Mouse (Mus musculus) retina, postnatal 7 days (tissue): ENCODE results near the gene Entpd3.

Experiments
- DNase-seq: peaks from one replicate; pipeline ENCODE4 v3.0.0-alpha.2; 2012; ENCODE audit warnings: low read depth, low spot score

Entpd3 gene

DNA sequence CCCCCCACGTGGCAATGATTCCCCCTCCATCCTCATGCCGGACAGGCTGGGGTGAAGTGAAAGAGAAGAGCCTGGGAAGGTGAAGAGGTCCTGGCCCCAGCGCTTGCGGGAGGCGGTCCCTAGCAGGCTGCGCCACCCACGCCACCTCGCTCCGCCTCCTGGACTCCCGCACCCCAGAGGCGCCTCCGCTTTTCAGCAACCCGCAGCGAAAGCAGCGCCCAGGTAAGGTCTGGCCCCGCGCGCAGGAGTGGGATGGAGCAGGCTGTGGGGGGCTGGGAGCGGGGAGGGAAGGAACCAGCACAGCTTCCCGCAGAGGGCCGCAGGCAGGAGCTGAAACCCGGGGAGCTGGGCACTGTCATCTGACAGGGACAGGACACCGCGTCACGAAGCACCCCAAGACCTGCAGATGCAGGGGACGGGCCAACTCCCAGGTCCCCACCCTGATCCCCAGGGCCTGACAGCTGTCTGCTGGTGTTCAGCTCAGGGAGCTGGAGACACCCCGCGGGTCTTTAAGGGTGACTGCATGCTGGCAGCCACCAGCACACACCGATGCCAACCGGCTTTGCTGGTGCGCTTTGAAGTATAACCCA, at the start of gene Entpd3:
Gene Entpd3, plus strand, starts transcription at position 157 of the 590 bp plus-strand sequence.
- no peak for DNase-seq

DNA sequence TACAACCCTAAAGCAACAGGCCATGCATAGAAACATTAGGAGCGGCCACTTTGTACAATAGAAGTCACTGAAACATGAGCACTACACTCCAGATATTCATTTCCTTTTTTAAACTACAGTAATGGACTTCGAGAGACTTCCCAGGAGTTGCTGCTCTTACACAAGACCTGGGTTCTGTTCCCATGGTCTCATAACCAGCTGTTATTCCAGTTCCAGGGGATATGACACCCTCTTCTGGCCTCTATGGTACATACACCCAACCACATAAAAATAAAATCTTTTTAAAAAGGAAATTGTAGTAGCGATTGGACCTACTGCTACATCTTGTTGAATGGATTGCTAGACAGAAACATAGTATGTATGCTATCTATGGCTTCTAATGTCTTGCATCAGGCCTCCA, 48.1 kb upstream of the Entpd3 start:
- DNase-seq = no peak

DNA sequence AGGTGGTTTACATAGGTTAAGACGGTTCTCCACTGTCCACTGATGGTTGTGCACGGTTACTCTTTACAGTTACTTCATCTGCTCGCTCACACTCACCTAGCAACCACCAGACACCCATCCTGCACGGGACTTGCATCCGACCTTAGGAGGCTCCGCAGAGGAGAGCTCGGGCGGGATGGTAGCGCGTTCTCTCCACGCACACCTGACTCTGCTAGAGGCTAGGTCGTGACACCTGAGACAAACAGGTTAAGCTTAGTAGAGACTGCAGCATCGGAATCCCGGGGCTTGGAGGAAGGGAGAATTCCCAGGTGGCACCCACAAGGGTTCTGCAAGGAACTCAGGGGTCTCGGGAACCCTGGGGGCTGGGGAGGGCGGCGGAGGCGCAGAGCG, 47.6 kb upstream of the Entpd3 start, which contains the start of gene Eif1b:
Gene Eif1b, plus strand, starts transcription at position 223 of the 390 bp plus-strand sequence.
- DNase-seq = no peak

DNA sequence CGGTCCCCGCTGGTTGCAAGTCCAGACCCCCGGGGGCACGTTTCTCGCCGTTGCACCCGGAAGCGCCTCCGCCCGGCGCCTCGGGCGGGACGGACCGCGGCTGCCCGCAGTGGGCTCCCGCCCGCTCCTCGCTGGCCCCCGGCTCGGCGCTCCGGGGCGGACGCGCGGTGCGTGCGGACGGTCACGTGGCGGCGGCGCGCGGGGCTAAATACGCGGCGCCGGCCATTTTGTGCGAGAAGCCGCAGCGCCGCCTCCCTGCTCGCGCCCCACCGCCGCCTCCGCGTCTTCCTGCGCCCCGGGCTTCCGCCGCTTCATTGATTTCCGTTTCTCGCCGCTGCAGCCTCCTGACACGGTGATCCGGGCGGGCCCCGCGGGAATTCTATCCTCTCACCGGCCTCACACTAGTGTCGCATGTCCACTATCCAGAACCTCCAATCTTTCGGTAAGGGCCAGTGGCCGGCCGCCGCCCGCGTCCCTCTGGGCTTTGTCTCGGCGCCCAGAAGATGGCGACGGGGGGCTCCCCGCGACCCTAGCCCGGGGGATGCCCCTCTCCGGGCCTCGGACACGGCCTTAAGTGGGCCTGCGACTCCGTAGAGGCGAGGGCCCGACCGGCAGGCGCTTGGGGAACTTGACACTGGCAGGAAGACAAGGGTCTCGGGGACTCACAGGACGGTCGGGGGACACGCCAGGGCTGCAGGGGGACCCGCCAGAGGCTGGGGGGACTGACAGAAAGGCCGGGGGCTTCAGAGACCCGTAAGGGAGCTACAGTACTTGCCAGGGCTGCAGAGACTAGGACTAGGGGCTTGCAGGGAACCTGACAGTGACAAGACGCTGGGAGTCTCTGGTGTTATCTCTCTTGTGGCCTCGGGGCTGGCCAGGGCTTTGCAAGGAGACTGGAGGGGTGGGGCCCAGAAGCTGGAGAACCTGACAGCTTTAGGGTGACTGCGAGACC, 46.9 kb upstream of the Entpd3 start:
- peak; percentile 72 for DNase-seq

DNA sequence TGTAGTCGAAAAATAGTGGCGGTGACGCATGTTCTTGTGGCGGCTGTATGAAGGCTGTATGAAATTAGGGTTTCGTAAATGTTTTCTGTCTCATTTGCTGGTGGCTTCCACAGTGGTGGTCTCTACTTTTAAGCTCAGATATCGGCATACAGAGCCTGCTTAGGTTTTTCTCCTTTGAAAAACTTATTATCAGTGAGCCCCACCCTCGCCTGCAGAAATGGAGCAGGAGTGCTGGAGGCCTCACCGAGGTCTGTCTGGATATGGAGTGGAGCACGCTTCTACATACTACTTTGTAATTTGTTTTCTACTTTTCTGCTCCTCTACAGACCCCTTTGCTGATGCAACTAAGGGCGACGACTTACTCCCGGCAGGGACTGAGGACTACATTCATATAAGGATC, 45.8 kb upstream of the Entpd3 start:
- DNase-seq = no peak

DNA sequence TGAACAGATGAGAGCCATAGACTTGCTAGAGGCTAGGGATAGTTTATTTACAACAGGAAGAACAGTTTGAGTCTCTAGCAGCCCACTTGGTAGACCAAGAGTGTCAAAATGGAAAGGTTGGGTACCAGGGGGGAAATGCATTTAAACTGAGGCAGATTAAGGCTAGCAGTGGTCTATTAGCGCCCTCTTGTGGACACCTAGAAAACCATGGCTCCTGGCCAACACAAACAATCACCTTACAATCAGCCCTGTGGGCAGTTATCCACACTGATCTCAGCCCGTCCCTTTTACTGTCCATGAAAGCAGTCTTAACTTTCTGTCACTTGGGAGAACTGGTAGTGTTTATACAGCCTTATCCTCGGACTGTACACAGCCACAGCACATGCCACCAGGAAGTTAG, 42.9 kb upstream of the Entpd3 start:
- peak; percentile 68 for DNase-seq

DNA sequence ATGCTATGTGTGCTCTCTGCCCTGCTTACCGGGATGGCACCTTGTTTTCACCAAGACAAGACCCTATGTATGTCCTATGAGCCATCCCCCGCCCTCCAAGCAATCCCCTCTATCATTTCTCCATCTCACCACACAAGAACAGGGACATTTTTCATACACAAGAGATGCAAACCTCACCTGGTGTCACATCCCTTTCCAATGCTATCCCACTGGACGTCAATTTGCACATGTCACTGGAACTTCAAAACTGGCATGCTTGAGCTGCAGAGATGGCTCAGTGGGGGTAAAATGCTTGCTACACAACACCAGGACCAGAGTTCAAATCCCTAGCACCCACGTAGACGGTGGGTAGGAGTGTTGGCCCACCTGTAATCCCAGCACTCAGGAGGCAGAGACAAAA, 41.6 kb upstream of the Entpd3 start:
- no peak for DNase-seq

DNA sequence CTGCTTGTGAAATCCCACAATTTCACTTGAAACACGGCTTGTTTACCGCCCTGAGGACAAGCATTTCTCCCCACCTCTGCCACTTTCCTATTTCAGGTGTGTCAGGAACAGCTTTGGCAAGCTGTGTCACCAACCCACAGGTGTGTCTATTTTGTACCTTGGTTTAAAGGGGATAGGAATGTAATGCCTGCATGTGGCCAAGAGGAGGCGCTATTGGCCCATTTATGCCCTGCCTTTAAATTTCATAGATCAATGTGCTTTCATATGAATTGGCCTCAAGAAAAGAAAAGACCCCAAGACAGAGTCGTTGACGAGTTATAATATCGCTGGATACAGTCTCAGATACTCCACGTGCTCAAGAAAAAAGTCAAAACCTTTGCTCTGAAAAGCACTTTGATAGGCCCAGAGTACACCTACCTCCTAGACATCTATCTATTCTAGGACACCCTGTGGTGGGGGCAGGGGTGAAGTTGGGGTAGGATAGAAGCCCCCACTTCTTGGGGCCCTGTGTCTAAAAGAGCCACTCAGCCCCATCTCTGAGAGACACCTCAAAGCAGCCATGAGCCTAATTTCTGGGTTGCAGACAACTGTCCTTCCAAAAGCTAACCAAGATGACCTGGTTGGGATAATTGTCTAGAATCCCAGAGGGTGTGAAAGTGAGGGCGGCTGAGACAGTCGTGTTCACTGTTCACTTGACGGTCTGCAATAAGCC, 38.3 kb upstream of the Entpd3 start:
- DNase-seq = no peak

DNA sequence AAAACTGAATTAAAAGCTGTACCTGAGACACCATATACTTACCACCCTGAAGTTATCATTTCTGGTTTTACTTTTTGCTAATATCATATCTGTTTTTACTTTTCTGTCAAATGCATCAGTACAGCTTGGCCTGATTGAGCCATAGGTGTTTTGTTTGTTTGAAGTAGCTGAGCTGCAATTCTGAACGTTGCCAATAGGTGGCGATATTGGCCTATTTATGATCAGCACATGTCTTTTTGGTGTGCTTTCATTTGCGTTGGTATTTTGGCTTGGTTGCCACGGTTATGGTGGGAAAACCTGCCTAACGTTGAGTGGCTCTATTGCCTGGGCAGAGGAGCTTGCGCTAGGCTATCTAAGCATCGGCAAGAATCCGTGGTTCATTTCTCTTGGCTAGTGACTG, 37.6 kb upstream of the Entpd3 start:
- peak; percentile 69 for DNase-seq

DNA sequence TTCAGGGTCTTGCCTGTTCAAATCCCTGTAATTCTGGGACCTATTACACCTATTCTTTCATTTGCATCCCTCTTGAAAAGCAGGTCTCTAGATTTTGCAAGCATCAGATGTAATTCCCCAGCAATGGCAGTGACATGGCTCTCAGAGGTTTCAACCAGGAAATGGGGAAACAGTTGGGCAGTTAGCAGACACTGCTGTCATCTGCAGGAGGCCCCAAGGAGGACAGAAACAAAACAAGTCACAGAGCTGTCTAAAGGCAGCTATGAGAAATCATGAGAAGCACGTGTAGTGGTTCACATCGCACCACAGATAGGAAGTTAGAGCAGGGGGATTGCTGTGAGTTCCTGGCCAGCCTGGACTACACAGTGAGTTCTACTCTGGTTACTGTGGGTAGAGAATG, 35.2 kb upstream of the Entpd3 start:
- DNase-seq = no peak

DNA sequence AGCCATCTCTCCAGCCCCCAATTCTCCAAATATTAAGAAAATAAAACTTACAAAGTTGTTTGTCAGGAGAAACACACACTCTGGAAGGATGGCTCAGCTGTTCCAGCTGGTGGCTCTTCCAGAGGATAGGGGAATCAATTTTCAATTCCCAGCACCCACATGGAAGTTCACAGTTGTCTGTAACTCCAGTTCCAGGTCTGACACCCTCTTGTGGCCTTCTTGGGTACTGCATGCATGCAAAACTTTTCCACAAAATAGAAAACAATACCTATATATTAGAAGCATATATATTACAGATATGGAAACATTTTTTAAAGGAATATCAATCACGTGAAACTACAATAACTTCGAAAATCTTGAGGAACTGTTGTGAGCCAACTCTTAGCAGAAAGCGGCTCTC, 27.8 kb upstream of the Entpd3 start:
- no peak for DNase-seq

DNA sequence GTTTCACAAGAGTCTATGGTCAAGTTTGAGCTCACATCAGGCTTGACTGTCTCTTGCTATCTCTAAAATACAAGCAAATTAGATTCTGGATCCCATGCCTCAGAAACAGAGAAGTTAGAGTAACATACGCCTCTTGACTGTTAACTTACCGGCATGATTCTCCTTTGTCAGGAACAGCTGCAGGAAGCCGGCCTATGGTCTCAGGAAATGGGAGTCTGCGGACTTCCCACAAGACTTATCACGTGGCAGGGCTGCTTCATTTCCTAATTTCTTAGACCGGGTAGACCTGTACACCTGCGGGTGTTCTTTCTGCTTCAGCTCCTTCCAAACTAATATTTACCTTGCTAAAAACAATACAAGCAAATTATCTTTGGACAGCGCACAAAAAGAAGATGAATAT, 22.9 kb upstream of the Entpd3 start:
- no peak for DNase-seq

DNA sequence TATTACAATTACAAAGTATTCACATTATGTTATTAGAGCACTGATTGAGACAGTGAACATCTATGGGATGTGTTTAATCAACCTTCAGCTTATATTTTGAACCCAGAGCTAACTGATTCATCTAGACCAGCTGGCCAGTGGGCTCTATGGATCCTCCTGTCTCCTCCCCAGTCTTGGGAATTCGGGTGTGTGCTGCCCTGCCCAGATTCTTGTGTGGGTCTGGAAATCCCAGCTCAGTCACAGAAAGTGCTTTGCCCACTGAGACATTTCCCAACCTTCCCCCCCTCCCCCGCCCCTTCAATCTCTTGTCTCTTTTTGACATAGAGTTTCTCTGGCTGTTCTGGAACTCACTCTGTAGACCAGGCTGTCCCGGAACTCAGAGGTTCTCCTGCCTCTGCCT, 20.7 kb upstream of the Entpd3 start:
- no peak for DNase-seq

DNA sequence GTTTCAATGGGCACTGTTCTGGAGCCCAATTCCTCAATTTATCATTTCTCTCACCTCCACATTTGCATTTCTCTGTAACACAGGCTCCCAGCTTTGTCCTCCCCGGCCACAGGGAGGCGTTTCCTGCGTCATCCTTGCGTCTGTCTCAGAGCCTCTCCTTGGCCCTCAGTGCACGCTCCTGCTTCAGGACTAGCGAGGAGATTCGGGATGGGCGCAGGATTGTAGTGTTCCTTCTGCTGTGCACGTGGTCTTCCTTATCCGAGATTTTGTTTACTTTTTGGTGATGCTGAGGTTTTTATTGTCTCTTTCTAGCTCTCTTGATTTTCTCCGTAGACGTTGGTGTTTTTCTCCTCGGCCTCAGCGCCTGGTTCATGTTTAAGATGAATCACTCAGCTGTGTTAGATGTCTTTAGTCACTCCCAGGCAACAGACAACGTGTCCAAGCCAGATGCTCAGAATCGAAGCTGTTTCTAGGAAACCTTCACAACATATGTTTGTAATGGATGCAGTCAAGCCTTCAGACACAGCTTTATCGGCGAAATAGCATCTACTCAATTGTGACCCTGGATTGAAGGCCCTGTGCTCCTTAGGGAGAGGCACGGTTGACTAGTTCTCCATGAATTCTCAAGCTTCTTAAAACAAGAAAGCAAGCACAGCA, 20.0 kb upstream of the Entpd3 start:
- no peak for DNase-seq

DNA sequence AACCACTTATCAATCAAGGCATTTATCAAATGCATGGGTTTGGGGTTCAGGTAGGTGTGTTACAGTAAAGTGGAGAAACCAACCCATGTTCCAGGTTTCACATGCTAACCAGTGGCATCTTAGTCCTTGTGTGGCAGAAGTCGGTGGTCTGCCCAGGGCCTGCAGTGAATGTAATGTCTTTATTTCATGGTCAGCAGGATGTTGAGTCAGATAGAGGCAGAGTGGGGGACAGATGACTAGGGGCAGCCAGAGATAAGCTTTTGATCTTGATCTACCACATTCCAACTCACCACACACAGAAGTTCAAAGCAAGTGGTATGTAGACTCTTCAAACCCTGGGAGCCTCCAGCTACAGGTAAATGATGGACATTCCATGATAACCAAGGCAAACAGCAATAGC, 18.5 kb upstream of the Entpd3 start:
- no peak for DNase-seq

DNA sequence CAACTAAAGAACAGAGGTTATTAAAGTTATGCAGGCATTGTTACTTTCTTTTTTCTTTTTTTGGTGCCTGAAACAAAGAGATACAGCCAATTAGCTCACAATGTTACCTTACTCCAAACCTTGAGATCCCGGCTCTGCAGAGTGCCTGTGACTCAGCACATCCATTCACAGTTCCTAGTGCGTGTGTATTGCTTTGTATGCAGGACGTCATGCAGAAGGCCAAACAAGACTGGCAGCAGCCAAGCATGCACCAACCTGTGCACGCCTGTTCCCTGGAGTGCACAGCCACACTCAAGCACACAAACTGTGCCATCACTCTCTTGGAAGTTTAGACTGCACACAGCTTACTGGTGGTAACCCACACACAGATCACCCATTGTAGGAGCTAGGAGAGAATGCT, 12.3 kb upstream of the Entpd3 start:
- DNase-seq = no peak

DNA sequence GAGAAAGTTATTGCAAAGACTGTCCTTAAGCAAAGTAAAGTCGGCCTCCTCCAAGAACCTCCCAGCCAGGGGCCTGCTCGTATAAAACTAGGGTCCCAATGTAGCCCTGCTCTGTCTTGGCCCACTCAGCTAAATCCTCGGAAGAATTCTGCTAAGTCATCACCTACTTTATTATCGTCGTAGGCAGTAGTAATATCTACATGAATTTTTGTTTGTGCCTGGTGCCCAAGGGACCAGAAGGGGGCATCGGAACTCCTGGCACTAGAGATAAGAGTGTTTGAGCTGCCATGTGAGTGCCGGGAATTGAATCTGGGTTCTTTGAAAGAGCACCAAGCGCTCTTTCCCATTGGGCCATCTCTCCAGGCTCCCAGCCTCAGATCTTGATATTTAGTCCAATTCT, 11.7 kb upstream of the Entpd3 start:
- DNase-seq = no peak

DNA sequence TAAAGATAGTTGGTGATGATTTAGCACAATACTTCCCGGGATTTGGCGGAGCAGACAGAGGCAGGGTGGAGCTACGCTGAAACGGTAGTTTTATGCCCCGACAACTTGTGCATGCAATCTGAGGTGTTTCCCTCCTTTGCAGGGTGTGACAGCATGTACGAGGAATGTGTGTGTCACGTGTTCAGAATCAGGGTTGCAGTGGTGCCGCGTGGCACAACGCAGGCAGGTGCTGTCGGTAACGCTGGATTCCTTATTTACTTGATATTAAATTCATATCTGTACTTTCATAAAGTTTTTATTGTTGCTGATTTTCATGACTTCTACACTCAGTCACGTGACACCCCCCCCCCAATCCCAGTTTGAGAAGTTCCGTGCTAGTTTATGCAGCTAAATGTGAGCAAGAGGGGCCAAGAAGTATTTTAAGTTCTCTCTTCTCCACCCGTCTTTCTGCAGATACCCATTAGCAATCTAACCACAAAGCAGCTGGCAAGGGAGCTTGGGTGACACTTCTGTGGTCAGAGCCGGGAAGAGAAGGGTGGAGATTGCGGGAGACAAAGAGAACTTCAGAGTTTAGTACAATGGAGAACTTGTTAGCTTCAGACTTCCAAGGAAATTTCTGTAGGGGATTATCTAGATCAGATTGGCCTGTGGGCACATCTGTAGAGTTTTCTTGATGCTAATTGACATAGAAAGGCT, 10.7 kb upstream of the Entpd3 start:
- no peak for DNase-seq

DNA sequence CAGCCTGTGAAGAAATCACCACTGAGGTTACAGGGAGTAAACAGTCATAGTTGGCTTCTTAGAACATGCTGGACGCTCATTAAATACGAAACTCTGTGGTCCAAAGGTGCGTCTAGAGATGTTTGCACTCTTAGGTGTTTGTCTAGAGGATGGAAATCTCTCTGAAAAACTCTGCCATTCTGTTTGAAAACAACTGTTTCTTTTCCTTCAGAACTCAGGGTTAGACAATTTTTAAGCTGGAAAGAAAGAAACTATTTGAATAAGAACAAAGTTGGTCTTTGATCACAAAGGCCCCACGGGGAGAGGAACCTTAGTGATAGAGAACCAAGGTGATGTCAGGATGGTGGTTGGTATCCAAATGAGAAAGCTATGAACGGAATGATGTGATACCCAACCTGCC, 9.1 kb upstream of the Entpd3 start:
- no peak for DNase-seq

DNA sequence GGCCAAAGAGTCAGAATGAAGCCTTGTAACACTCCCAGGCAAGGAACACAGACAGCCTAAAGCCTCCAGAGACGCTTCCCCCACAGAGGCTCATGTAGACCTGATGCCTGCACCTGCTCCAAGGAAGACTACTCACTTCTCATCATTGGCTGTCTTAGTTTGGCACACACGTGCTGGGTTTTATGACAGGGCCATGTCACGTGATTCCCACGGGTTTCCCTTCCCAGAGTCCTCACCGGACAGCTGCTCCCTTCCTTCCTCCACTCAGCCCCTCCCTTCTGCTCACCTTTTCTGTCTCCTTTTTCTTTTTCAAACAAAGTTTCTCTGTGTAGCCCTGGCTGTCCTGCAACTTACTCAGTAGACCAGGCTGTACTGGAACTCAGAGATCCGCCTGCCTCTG, 7.6 kb upstream of the Entpd3 start:
- DNase-seq = no peak

DNA sequence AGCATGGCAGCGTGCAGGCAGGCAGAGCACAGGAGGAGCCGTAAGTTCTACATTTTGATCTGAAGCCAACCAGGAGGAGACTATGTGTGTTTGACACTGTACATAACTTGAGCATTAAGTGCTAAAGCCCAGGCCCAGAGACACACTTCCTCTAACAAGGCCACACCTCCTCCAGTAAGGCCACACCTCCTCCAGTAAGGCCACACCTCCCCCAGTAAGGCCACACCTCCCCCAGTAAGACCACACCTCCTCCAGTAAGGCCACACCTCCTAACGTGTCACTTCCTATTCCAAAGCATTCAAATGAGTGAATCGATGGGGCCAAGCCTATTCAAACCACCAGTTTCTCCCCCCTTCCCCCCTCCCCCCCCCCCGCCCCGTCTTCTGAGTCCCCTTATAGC, 6.9 kb upstream of the Entpd3 start:
- DNase-seq = no peak
